Mouse (Mus musculus): ENCODE measurements around the gene Tm9sf2. TPM values are rescaled to one million over a fixed set of nuclear protein-coding genes. Genes with fewer than 3 reads are reported as not detected.
"Not testable (repeated sequence)": the region's sequence is repeated elsewhere in the genome, so short reads cannot be mapped to it uniquely, and the experiment has no call there.

Gene Tm9sf2
- 121 and 127 TPM in 2 replicates for polyA plus RNA-seq (2015; fragmentation: Nextera tagmentation; extraction: Ambion mirVana)

GRCm38 (mm10) chr14:122106822-122107468 lies at the start of gene Tm9sf2:
TSS of gene Tm9sf2 (plus strand) at chr14:122107038.
- DNase-seq (ENCODE audit: low spot score) = peak; percentile 97

- no peak for DNase-seq (ENCODE audit: low spot score)
These were observed 48.9 kb upstream of the Tm9sf2 start for GRCm38 (mm10) chr14:122057941-122058346.

GRCm38 (mm10) chr14:122060642-122061041 lies 46.2 kb upstream of the Tm9sf2 start:
- DNase-seq (ENCODE audit: low spot score) = peak; percentile 89

- no peak for DNase-seq (ENCODE audit: low spot score)
These were observed 45.5 kb upstream of the Tm9sf2 start for GRCm38 (mm10) chr14:122061376-122061775.

- DNase-seq (ENCODE audit: low spot score) = peak; percentile 40
These were observed 44.3 kb upstream of the Tm9sf2 start for GRCm38 (mm10) chr14:122062411-122063090.

GRCm38 (mm10) chr14:122063599-122063998 lies 43.2 kb upstream of the Tm9sf2 start:
- peak; percentile 73 for DNase-seq (ENCODE audit: low spot score)

GRCm38 (mm10) chr14:122064519-122064918 lies 42.3 kb upstream of the Tm9sf2 start:
- peak; percentile 86 for DNase-seq (ENCODE audit: low spot score)

GRCm38 (mm10) chr14:122066243-122066642 lies 40.6 kb upstream of the Tm9sf2 start:
- peak; percentile 83 for DNase-seq (ENCODE audit: low spot score)

- not testable (repeated sequence) for DNase-seq (ENCODE audit: low spot score)
These were observed 38.8 kb upstream of the Tm9sf2 start for GRCm38 (mm10) chr14:122068036-122068435.

GRCm38 (mm10) chr14:122068801-122069695 lies 37.8 kb upstream of the Tm9sf2 start:
- DNase-seq (ENCODE audit: low spot score) = no peak

GRCm38 (mm10) chr14:122069948-122070347 lies 36.9 kb upstream of the Tm9sf2 start:
- peak; percentile 40 for DNase-seq (ENCODE audit: low spot score)

- peak; percentile 60 for DNase-seq (ENCODE audit: low spot score)
These were observed 33.4 kb upstream of the Tm9sf2 start for GRCm38 (mm10) chr14:122073422-122073821.

GRCm38 (mm10) chr14:122074360-122074759 lies 32.5 kb upstream of the Tm9sf2 start:
- DNase-seq (ENCODE audit: low spot score) = no peak

GRCm38 (mm10) chr14:122075485-122076200 lies 31.2 kb upstream of the Tm9sf2 start:
- no peak for DNase-seq (ENCODE audit: low spot score)

GRCm38 (mm10) chr14:122077017-122077416 lies 29.8 kb upstream of the Tm9sf2 start:
- DNase-seq (ENCODE audit: low spot score) = no peak

GRCm38 (mm10) chr14:122079428-122079827 lies 27.4 kb upstream of the Tm9sf2 start:
- peak; percentile 70 for DNase-seq (ENCODE audit: low spot score)

GRCm38 (mm10) chr14:122079921-122080320 lies 26.9 kb upstream of the Tm9sf2 start:
- no peak for DNase-seq (ENCODE audit: low spot score)

GRCm38 (mm10) chr14:122081308-122081707 lies 25.5 kb upstream of the Tm9sf2 start:
- no peak for DNase-seq (ENCODE audit: low spot score)

- DNase-seq (ENCODE audit: low spot score) = no peak
These were observed 23.3 kb upstream of the Tm9sf2 start for GRCm38 (mm10) chr14:122083499-122083898.

- no peak for DNase-seq (ENCODE audit: low spot score)
These were observed 18.9 kb upstream of the Tm9sf2 start for GRCm38 (mm10) chr14:122087956-122088355.

GRCm38 (mm10) chr14:122092363-122092762 lies 14.5 kb upstream of the Tm9sf2 start:
- DNase-seq (ENCODE audit: low spot score) = no peak
